Mouse (Mus musculus) layer of hippocampus, postnatal 25 days (tissue): ENCODE measurements at regions not wholly inside any gene's neighbourhood (a gene's known extent, or its start where the extent isn't known, plus 50 kb on each side); places are given as distances from the start of the nearest gene placed in this dataset.

Experiments used
- DNase-seq, 2 experiments: peaks; one replicate each; pipeline ENCODE4 v3.0.0; 2022; ENCODE audit warnings: mixed read lengths in 2 of 2, low spot score in 1 of 2; ENCODE audit errors: extremely low spot score in 1 of 2

- DNase-seq: peak in 1 of 2 experiments; percentile 31
Measured at GRCm38 (mm10) chr7:54458386-54458785, 376.9 kb upstream of the Luzp2 start.

- DNase-seq: no peak
Measured at GRCm38 (mm10) chr7:54491254-54491653, 344.0 kb upstream of the Luzp2 start.

- DNase-seq: no peak
Measured at GRCm38 (mm10) chr7:54505235-54505634, 330.1 kb upstream of the Luzp2 start.

- no peak for DNase-seq
Measured at GRCm38 (mm10) chr7:54507006-54507405, 328.3 kb upstream of the Luzp2 start.

GRCm38 (mm10) chr7:54535693-54536092, 299.6 kb upstream of the Luzp2 start:
- DNase-seq: no peak

GRCm38 (mm10) chr7:54557436-54557835, 277.9 kb upstream of the Luzp2 start:
- no peak for DNase-seq

GRCm38 (mm10) chr7:54565569-54566179, 269.6 kb upstream of the Luzp2 start:
- no peak for DNase-seq

- DNase-seq: no peak
Measured at GRCm38 (mm10) chr7:54599776-54600175, 235.5 kb upstream of the Luzp2 start.

GRCm38 (mm10) chr7:54622436-54622835, 212.9 kb upstream of the Luzp2 start:
- DNase-seq: no peak

- peak; percentile 4 to 7 for DNase-seq
Measured at GRCm38 (mm10) chr7:54633930-54634329, 201.4 kb upstream of the Luzp2 start.

GRCm38 (mm10) chr7:54634348-54635035, 200.8 kb upstream of the Luzp2 start:
- peak in 1 of 2 experiments; percentile 7 for DNase-seq

GRCm38 (mm10) chr7:54645314-54645713, 190.0 kb upstream of the Luzp2 start:
- no peak for DNase-seq

GRCm38 (mm10) chr7:54649025-54649424, 186.3 kb upstream of the Luzp2 start:
- no peak for DNase-seq
